Mouse (Mus musculus) olfactory bulb, adult 2 months (tissue): ENCODE measurements around the gene Dnajb11.

Source experiments
- CTCF ChIP-seq: fragments of 200-500 bp; IDR thresholded peaks from 2 replicates; pipeline ENCODE4 v1.5.1; 2012; ENCODE audit warnings: low read depth, mild to moderate bottlenecking, low read length, moderate library complexity; ENCODE audit not compliant: insufficient read depth
- POLR2A ChIP-seq: fragments of 200-500 bp; IDR thresholded peaks from 2 replicates; pipeline ENCODE4 v1.6.1; 2012; ENCODE audit warnings: mild to moderate bottlenecking, low read depth, low read length, moderate library complexity; ENCODE audit not compliant: insufficient read depth

DNA sequence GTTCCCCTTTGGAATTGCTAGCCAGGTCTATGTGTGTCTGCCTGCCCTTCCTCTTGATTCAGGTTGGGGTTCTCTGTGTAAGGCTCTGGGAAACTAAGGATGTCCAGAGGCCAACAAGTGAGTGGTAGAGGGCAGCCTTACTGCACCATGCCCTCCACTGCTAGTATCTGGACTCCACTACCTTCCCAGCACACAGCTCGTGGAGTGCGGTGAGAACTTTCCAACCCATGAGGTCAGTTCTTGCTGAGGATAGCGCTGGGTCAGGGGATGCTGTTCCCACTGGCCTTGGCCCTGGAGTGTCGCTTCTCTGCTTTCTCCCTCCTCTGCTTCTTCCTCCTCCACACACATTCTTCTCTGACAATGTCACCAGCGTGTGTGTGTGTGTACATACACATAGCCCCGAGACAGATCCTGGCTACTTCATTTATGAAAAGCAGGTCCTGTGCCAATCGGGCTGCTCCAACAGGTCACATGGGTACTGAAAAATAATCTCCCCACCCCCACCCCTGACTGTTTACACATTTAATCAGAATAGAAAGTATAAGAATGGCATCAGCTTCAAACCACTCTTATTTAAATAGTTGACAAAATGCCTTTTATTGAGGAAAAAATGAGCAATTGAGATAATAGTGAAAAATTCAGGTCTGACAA is 22.4 kb downstream of the Dnajb11 start:
- TF ChIP-seq CTCF (no peak), POLR2A (no peak)
